Mouse (Mus musculus): ENCODE measurements around the gene Snrnp200. TPM values are rescaled to one million over a fixed set of nuclear protein-coding genes. Genes with fewer than 3 reads are reported as not detected.
"Not testable (repeated sequence)": the region's sequence is repeated elsewhere in the genome, so short reads cannot be mapped to it uniquely, and the experiment has no call there.

The Snrnp200 gene
- total RNA-seq (2017) = 180 and 226 TPM in 2 replicates

- peak; percentile 98 for ATAC-seq (replicated peaks; ENCODE audit: low read depth, poor library complexity, severe bottlenecking)
Observed at GRCm38 (mm10) chr2:127207547-127208451, at the start of gene Snrnp200, which contains the start of gene 1810024B03Rik. Gene Snrnp200 (plus strand): TSS chr2:127208386. Gene 1810024B03Rik (minus strand): TSS chr2:127208280.

GRCm38 (mm10) chr2:127165675-127166074 is 42.5 kb upstream of the Snrnp200 start:
- ATAC-seq (replicated peaks; ENCODE audit: low read depth, poor library complexity, severe bottlenecking) = no peak

- ATAC-seq (replicated peaks; ENCODE audit: low read depth, poor library complexity, severe bottlenecking) = peak; percentile 80; the same call in 1 of the 2 replicates
Observed at GRCm38 (mm10) chr2:127166261-127166660, 41.9 kb upstream of the Snrnp200 start.

GRCm38 (mm10) chr2:127182598-127183381 is 25.4 kb upstream of the Snrnp200 start:
- peak; percentile 99 for ATAC-seq (replicated peaks; ENCODE audit: low read depth, poor library complexity, severe bottlenecking)

- ATAC-seq (replicated peaks; ENCODE audit: low read depth, poor library complexity, severe bottlenecking) = peak; percentile 47; the same call in 1 of the 2 replicates
Observed at GRCm38 (mm10) chr2:127189574-127189973, 18.6 kb upstream of the Snrnp200 start.

- 0 out of 2 replicates have a peak, but pooled peaks have one; percentile 23 for ATAC-seq (replicated peaks; ENCODE audit: low read depth, poor library complexity, severe bottlenecking)
Observed at GRCm38 (mm10) chr2:127204932-127205331, 3.3 kb upstream of the Snrnp200 start.

GRCm38 (mm10) chr2:127205936-127206335 is 2.2 kb upstream of the Snrnp200 start:
- not testable (repeated sequence) for ATAC-seq (replicated peaks; ENCODE audit: low read depth, poor library complexity, severe bottlenecking)

- no peak for ATAC-seq (replicated peaks; ENCODE audit: low read depth, poor library complexity, severe bottlenecking)
Observed at GRCm38 (mm10) chr2:127206916-127207315, 1.3 kb upstream of the Snrnp200 start.

- ATAC-seq (replicated peaks; ENCODE audit: low read depth, poor library complexity, severe bottlenecking) = no peak
Observed at GRCm38 (mm10) chr2:127208452-127208769, 225 bp downstream of the Snrnp200 start.

GRCm38 (mm10) chr2:127210701-127211100 is 2.5 kb downstream of the Snrnp200 start:
- ATAC-seq (replicated peaks; ENCODE audit: low read depth, poor library complexity, severe bottlenecking) = no peak

- ATAC-seq (replicated peaks; ENCODE audit: low read depth, poor library complexity, severe bottlenecking) = no peak
Observed at GRCm38 (mm10) chr2:127217746-127218145, 9.6 kb downstream of the Snrnp200 start.

GRCm38 (mm10) chr2:127225261-127225660 is 17.1 kb downstream of the Snrnp200 start:
- ATAC-seq (replicated peaks; ENCODE audit: low read depth, poor library complexity, severe bottlenecking) = no peak

- ATAC-seq (replicated peaks; ENCODE audit: low read depth, poor library complexity, severe bottlenecking) = no peak
Observed at GRCm38 (mm10) chr2:127237897-127238610, 29.9 kb downstream of the Snrnp200 start.

GRCm38 (mm10) chr2:127240065-127240464 is 31.9 kb downstream of the Snrnp200 start:
- no peak for ATAC-seq (replicated peaks; ENCODE audit: low read depth, poor library complexity, severe bottlenecking)

- ATAC-seq (replicated peaks; ENCODE audit: low read depth, poor library complexity, severe bottlenecking) = peak; percentile 96
Observed at GRCm38 (mm10) chr2:127247592-127248333, 39.6 kb downstream of the Snrnp200 start, which contains the start of the genes Ciao1 and Tmem127. Gene Ciao1 (minus strand): TSS chr2:127247816. Gene Tmem127 (plus strand): TSS chr2:127247908.

- peak; percentile 36; the same call in 1 of the 2 replicates for ATAC-seq (replicated peaks; ENCODE audit: low read depth, poor library complexity, severe bottlenecking)
Observed at GRCm38 (mm10) chr2:127248334-127249004, 40.3 kb downstream of the Snrnp200 start.

- ATAC-seq (replicated peaks; ENCODE audit: low read depth, poor library complexity, severe bottlenecking) = no peak
Observed at GRCm38 (mm10) chr2:127250291-127251008, 42.3 kb downstream of the Snrnp200 start.

- no peak for ATAC-seq (replicated peaks; ENCODE audit: low read depth, poor library complexity, severe bottlenecking)
Observed at GRCm38 (mm10) chr2:127251457-127251856, 43.3 kb downstream of the Snrnp200 start.

All from common myeloid progenitor, adult 5-6 weeks (primary cell).